Mouse (Mus musculus): ENCODE results near the gene Tipin. TPM values are rescaled to one million over a fixed set of nuclear protein-coding genes. Genes with fewer than 3 reads are reported as not detected.
"Not testable (repeated sequence)": the region's sequence is repeated elsewhere in the genome, so short reads cannot be mapped to it uniquely, and the experiment has no call there.

Gene Tipin
- polyA plus RNA-seq, 1 experiment from 2014 or later, result 162 TPM

- WGBS, result 87% methylated on average over 6 of the region's 6 CpGs
- Histone ChIP-seq H3K36me3 (ENCODE audit: control insufficient read depth, insufficient read depth, low read length) (no peaks in the 10 kb centered on the region), H3K9ac (ENCODE audit: low read length) (no peak overlapping the region), H3K4me2 (ENCODE audit: low read depth, low read length) (no peak overlapping the region), H3K27ac (ENCODE audit: low read length) (no peak overlapping the region), H3K4me3 (replicated peaks; ENCODE audit: low read length) (no peak overlapping the region), H3K4me1 (ENCODE audit: control insufficient read depth, insufficient read depth, low read length) (peaks cover 7% of the 10 kb centered on the region; the same call in 1 of the 2 replicates), H3K27me3 (ENCODE audit: control insufficient read depth, insufficient read depth, low read length) (no peaks in the 10 kb centered on the region), H3K9me3 (replicated peaks; ENCODE audit: control insufficient read depth, low read length) (no peaks in the 10 kb centered on the region)
- ATAC-seq (ENCODE audit: insufficient read depth, low FRiP score), result no peak
These were observed 2.6 kb upstream of the Tipin start for GRCm38 (mm10) chr9:64278665-64279310.

- WGBS, result 0% methylated on average over 24 of the region's 24 CpGs
- Histone ChIP-seq H3K4me3 (replicated peaks; ENCODE audit: low read length) (peak overlapping the region; percentile 74), H3K27me3 (ENCODE audit: control insufficient read depth, insufficient read depth, low read length) (no peaks in the 10 kb centered on the region), H3K9ac (ENCODE audit: low read length) (peak overlapping the region; percentile 97), H3K9me3 (replicated peaks; ENCODE audit: control insufficient read depth, low read length) (no peaks in the 10 kb centered on the region), H3K36me3 (ENCODE audit: control insufficient read depth, insufficient read depth, low read length) (no peaks in the 10 kb centered on the region), H3K4me2 (ENCODE audit: low read depth, low read length) (peak overlapping the region; percentile 79), H3K4me1 (ENCODE audit: control insufficient read depth, insufficient read depth, low read length) (peaks cover 7% of the 10 kb centered on the region; the same call in 1 of the 2 replicates), H3K27ac (ENCODE audit: low read length) (peak overlapping the region; percentile 92)
- peak; percentile 86 for ATAC-seq (ENCODE audit: insufficient read depth, low FRiP score)
These were observed 399 bp downstream of the Tipin start for GRCm38 (mm10) chr9:64281781-64282178.

GRCm38 (mm10) chr9:64282404-64282987, 1.1 kb downstream of the Tipin start:
- Histone ChIP-seq H3K27me3 (ENCODE audit: control insufficient read depth, insufficient read depth, low read length) (no peaks in the 10 kb centered on the region), H3K36me3 (ENCODE audit: control insufficient read depth, insufficient read depth, low read length) (no peaks in the 10 kb centered on the region), H3K9ac (ENCODE audit: low read length) (peak overlapping the region; percentile 97), H3K4me1 (ENCODE audit: control insufficient read depth, insufficient read depth, low read length) (peaks cover 7% of the 10 kb centered on the region; the same call in 1 of the 2 replicates), H3K27ac (ENCODE audit: low read length) (no peak overlapping the region), H3K9me3 (replicated peaks; ENCODE audit: control insufficient read depth, low read length) (no peaks in the 10 kb centered on the region), H3K4me3 (replicated peaks; ENCODE audit: low read length) (peak overlapping the region; percentile 74), H3K4me2 (ENCODE audit: low read depth, low read length) (peak overlapping the region; percentile 79)
- WGBS, result 50% methylated on average over 5 of the region's 5 CpGs
- ATAC-seq (ENCODE audit: insufficient read depth, low FRiP score), result no peak

GRCm38 (mm10) chr9:64303086-64303485, 21.7 kb downstream of the Tipin start:
- not testable (repeated sequence) for H3K27me3 ChIP-seq (ENCODE audit: control insufficient read depth, insufficient read depth, low read length); H3K4me3 ChIP-seq (replicated peaks; ENCODE audit: low read length); H3K27ac ChIP-seq (ENCODE audit: low read length); H3K9me3 ChIP-seq (replicated peaks; ENCODE audit: control insufficient read depth, low read length); ATAC-seq (ENCODE audit: insufficient read depth, low FRiP score); H3K4me2 ChIP-seq (ENCODE audit: low read depth, low read length); H3K4me1 ChIP-seq (ENCODE audit: control insufficient read depth, insufficient read depth, low read length); H3K9ac ChIP-seq (ENCODE audit: low read length)
- peaks cover 26% of the 10 kb centered on the region; the same call in 1 of the 2 replicates for H3K36me3 ChIP-seq (ENCODE audit: control insufficient read depth, insufficient read depth, low read length)
- 89% methylated on average over 4 of the region's 4 CpGs for WGBS

- Histone ChIP-seq H3K27ac (ENCODE audit: low read length) (no peak overlapping the region), H3K4me2 (ENCODE audit: low read depth, low read length) (no peak overlapping the region), H3K9me3 (replicated peaks; ENCODE audit: control insufficient read depth, low read length) (no peaks in the 10 kb centered on the region), H3K4me1 (ENCODE audit: control insufficient read depth, insufficient read depth, low read length) (no peaks in the 10 kb centered on the region), H3K27me3 (ENCODE audit: control insufficient read depth, insufficient read depth, low read length) (no peaks in the 10 kb centered on the region), H3K36me3 (ENCODE audit: control insufficient read depth, insufficient read depth, low read length) (peaks cover 19% of the 10 kb centered on the region; the same call in 1 of the 2 replicates), H3K4me3 (replicated peaks; ENCODE audit: low read length) (no peak overlapping the region), H3K9ac (ENCODE audit: low read length) (no peak overlapping the region)
- no peak for ATAC-seq (ENCODE audit: insufficient read depth, low FRiP score)
- WGBS, result 80% methylated on average over 6 of the region's 6 CpGs
These were observed 25.3 kb downstream of the Tipin start for GRCm38 (mm10) chr9:64306476-64307312.

- H3K4me2 ChIP-seq (ENCODE audit: low read depth, low read length), result no peak overlapping the region
- no peak for ATAC-seq (ENCODE audit: insufficient read depth, low FRiP score)
- no peak overlapping the region for H3K27ac ChIP-seq (ENCODE audit: low read length)
- H3K4me1 ChIP-seq (ENCODE audit: control insufficient read depth, insufficient read depth, low read length), result no peaks in the 10 kb centered on the region
- H3K36me3 ChIP-seq (ENCODE audit: control insufficient read depth, insufficient read depth, low read length), result 0 out of 2 replicates have a peak, but pooled peaks cover 3% of the 10 kb centered on the region
- no peak overlapping the region for H3K9ac ChIP-seq (ENCODE audit: low read length)
- no peak overlapping the region for H3K4me3 ChIP-seq (replicated peaks; ENCODE audit: low read length)
- WGBS, result 73% methylated on average over 16 of the region's 16 CpGs
- H3K9me3 ChIP-seq (replicated peaks; ENCODE audit: control insufficient read depth, low read length), result no peaks in the 10 kb centered on the region
- no peaks in the 10 kb centered on the region for H3K27me3 ChIP-seq (ENCODE audit: control insufficient read depth, insufficient read depth, low read length)
These were observed 29.8 kb downstream of the Tipin start for GRCm38 (mm10) chr9:64310996-64311785.

- Histone ChIP-seq H3K4me2 (ENCODE audit: low read depth, low read length) (no peak overlapping the region), H3K9me3 (replicated peaks; ENCODE audit: control insufficient read depth, low read length) (no peaks in the 10 kb centered on the region), H3K36me3 (ENCODE audit: control insufficient read depth, insufficient read depth, low read length) (peaks cover 8% of the 10 kb centered on the region; the same call in 1 of the 2 replicates), H3K27me3 (ENCODE audit: control insufficient read depth, insufficient read depth, low read length) (no peaks in the 10 kb centered on the region), H3K9ac (ENCODE audit: low read length) (no peak overlapping the region), H3K27ac (ENCODE audit: low read length) (no peak overlapping the region), H3K4me3 (replicated peaks; ENCODE audit: low read length) (no peak overlapping the region), H3K4me1 (ENCODE audit: control insufficient read depth, insufficient read depth, low read length) (no peaks in the 10 kb centered on the region)
- WGBS, result 45% methylated on average over 1 of the region's 1 CpGs
- ATAC-seq (ENCODE audit: insufficient read depth, low FRiP score), result no peak
These were observed 30.7 kb downstream of the Tipin start for GRCm38 (mm10) chr9:64312128-64312527.

- no peak overlapping the region for H3K27ac ChIP-seq (ENCODE audit: low read length)
- H3K9ac ChIP-seq (ENCODE audit: low read length), result no peak overlapping the region
- no peak overlapping the region for H3K4me2 ChIP-seq (ENCODE audit: low read depth, low read length)
- H3K4me1 ChIP-seq (ENCODE audit: control insufficient read depth, insufficient read depth, low read length), result no peaks in the 10 kb centered on the region
- WGBS, result 95% methylated on average over 6 of the region's 6 CpGs
- H3K4me3 ChIP-seq (replicated peaks; ENCODE audit: low read length), result no peak overlapping the region
- no peaks in the 10 kb centered on the region for H3K27me3 ChIP-seq (ENCODE audit: control insufficient read depth, insufficient read depth, low read length)
- no peak for ATAC-seq (ENCODE audit: insufficient read depth, low FRiP score)
- H3K36me3 ChIP-seq (ENCODE audit: control insufficient read depth, insufficient read depth, low read length), result peaks cover 10% of the 10 kb centered on the region; the same call in 1 of the 2 replicates
- H3K9me3 ChIP-seq (replicated peaks; ENCODE audit: control insufficient read depth, low read length), result no peaks in the 10 kb centered on the region
These were observed 33.3 kb downstream of the Tipin start for GRCm38 (mm10) chr9:64314696-64315095.

All from stomach, embryonic 16.5 days (tissue).